Mouse (Mus musculus) stomach, postnatal 0 days (tissue): ENCODE results near the gene Gm44790. TPM values are rescaled to one million over a fixed set of nuclear protein-coding genes. Genes with fewer than 3 reads are reported as not detected.

Experiments used
- ATAC-seq: fragments of 200-750 bp; cut with Nextera tagmentation; 2 replicates; pipeline ENCODE4 v1.8.0; 2017; ENCODE audit not compliant: low FRiP score, low TSS enrichment
- DNase-seq: peaks from one replicate; pipeline ENCODE4 v3.0.0-alpha.2; 2016; ENCODE audit warnings: low spot score
- H3K27ac ChIP-seq: fragments of 300-500 bp; sonication (generic); replicated peaks from 2 replicates; pipeline ENCODE4 v1.5.1; 2014; ENCODE audit warnings: mild to moderate bottlenecking, control low read depth
- H3K27me3 ChIP-seq: fragments of 300-500 bp; sonication (generic); 2 replicates; pipeline ENCODE4 v1.6.1; 2014; ENCODE audit warnings: low read length; ENCODE audit not compliant: control insufficient read depth, insufficient read depth
- H3K36me3 ChIP-seq: fragments of 300-500 bp; sonication (generic); 2 replicates; pipeline ENCODE4 v1.6.1; 2014; ENCODE audit warnings: low read length, mixed read lengths; ENCODE audit not compliant: control insufficient read depth, insufficient read depth
- H3K4me1 ChIP-seq: fragments of 300-500 bp; sonication (generic); replicated peaks from 2 replicates; pipeline ENCODE4 v1.6.1; 2014; ENCODE audit warnings: antibody characterized with exemption; ENCODE audit not compliant: control insufficient read depth, insufficient read depth
- H3K4me2 ChIP-seq: fragments of 300-500 bp; sonication (generic); replicated peaks from 2 replicates; pipeline ENCODE4 v1.6.1; 2014; ENCODE audit warnings: low read depth, mild to moderate bottlenecking, control low read depth, moderate library complexity
- H3K4me3 ChIP-seq: fragments of 300-500 bp; sonication (generic); 2 replicates; pipeline ENCODE4 v1.5.1; 2014; ENCODE audit warnings: low read depth, low read length, control low read depth
- H3K9ac ChIP-seq: fragments of 300-500 bp; sonication (generic); 2 replicates; pipeline ENCODE4 v1.6.1; 2014; ENCODE audit warnings: mild to moderate bottlenecking, low read length, control low read depth, mixed read lengths
- H3K9me3 ChIP-seq: fragments of 300-500 bp; sonication (generic); 2 replicates; pipeline ENCODE4 v1.6.1; 2016; ENCODE audit warnings: low read length; ENCODE audit not compliant: control insufficient read depth
- CTCF ChIP-seq: IDR thresholded peaks from 2 replicates; pipeline ENCODE4 v1.5.1; 2016; ENCODE audit warnings: antibody characterized with exemption, low read depth, mild to moderate bottlenecking, moderate library complexity
- EP300 ChIP-seq: optimal IDR thresholded peaks from 2 replicates; pipeline ENCODE3; 2016; ENCODE audit warnings: antibody characterized with exemption
- WGBS: fragments of 180-500 bp; shearing (Covaris S2); extraction: QIAGEN DNeasy Blood & Tissue Kit; methylation state at CpG from one replicate; pipeline ENCODE4 v1.1.7; 2014; 5-methylcytosine and 5-hydroxymethylcytosine counted together
- polyA plus RNA-seq: library from polyadenylated mRNA; unstranded; fragments of >200 nt; fragmentation: Nextera tagmentation; extraction: Ambion mirVana; gene quantifications from 2 replicates; pipeline ENCODE4 v1.2.1, GENCODE M21; 2015

Gm44790 gene
- polyA plus RNA-seq, 1 experiment from 2014 or later = not detected

DNA sequence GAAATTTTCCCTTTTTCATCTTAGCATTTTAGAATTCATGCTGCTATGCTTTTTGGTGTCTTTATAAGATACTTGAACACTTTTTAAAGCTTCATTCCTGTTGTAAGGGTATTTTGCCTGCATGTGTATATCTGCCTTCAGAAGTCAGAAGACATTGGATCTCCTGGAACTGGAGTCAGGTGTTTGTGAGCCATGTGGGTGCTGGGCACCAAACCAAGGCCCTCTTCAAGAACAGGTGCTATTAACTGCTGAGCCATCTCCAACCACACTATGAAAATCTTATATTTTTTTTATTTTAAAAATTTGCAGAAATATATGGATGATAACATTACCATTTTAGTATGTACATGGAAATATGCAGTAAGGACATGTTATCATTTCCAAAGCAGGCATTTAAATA lies 20.2 kb upstream of the Gm44790 start:
- Histone ChIP-seq H3K27ac (no peak overlapping the region), H3K4me3 (no peak overlapping the region), H3K36me3 (no peaks in the 10 kb centered on the region), H3K9me3 (no peaks in the 10 kb centered on the region), H3K4me2 (no peak overlapping the region), H3K4me1 (no peaks in the 10 kb centered on the region), H3K9ac (no peak overlapping the region), H3K27me3 (no peaks in the 10 kb centered on the region)
- TF ChIP-seq EP300 (no peak), CTCF (no peak)
- ATAC-seq (no peak), DNase-seq (no peak)

DNA sequence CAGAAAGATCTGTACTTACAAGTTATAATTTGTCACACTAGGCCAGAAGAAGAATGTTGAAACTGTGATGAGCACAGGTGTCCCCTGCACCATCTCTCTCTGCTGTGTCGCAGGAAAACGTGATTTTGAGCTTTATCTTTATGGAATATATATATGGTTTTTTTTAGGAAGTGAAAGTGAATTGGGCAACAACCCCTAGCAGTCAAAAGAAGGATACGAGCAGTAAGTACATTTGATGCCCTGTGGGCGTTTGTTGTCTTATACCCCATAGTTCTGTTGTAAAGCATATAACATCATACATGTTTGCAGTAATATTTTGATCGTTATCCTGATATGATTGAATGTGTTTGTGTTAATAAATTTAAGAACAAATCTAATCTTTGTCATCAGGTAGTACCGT lies 7.7 kb upstream of the Gm44790 start:
- H3K27me3 ChIP-seq = no peaks in the 10 kb centered on the region
- H3K9me3 ChIP-seq = no peaks in the 10 kb centered on the region
- WGBS = 91% methylated on average over 6 of the region's 6 CpGs
- no peak overlapping the region for H3K4me3 ChIP-seq
- ATAC-seq = no peak
- H3K4me2 ChIP-seq = no peak overlapping the region
- H3K36me3 ChIP-seq = peaks cover 24% of the 10 kb centered on the region
- H3K27ac ChIP-seq = no peak overlapping the region
- DNase-seq = no peak
- no peak overlapping the region for H3K9ac ChIP-seq
- no peaks in the 10 kb centered on the region for H3K4me1 ChIP-seq
- TF ChIP-seq CTCF = no peak
- no peak for TF ChIP-seq EP300

DNA sequence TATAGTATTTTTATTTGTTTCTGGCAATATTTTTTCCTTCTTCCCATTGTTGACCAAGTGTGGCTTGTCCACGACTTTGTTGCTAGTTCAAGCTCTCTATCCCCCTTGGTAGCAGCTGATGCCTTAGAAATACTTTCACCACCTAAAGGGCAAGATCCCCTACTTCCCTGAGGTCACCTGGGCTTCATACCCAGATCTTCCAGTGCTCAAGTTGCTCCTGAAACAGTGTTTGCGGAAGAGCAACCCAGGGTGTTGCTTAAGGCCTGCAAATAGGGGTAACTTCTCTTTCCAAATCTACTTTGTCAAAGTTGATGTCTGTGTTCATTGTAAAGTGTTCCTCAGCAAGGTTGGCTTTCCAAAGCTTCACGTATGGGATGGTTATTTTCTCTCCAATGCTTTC lies 7.2 kb upstream of the Gm44790 start:
- 87% methylated on average over 3 of the region's 3 CpGs for WGBS
- H3K27ac ChIP-seq = no peak overlapping the region
- H3K9me3 ChIP-seq = no peaks in the 10 kb centered on the region
- H3K4me3 ChIP-seq = no peak overlapping the region
- no peaks in the 10 kb centered on the region for H3K4me1 ChIP-seq
- H3K9ac ChIP-seq = no peak overlapping the region
- TF ChIP-seq EP300 (no peak), CTCF (no peak)
- DNase-seq (no peak), ATAC-seq (no peak)
- H3K36me3 ChIP-seq = peaks cover 24% of the 10 kb centered on the region
- H3K4me2 ChIP-seq = no peak overlapping the region
- no peaks in the 10 kb centered on the region for H3K27me3 ChIP-seq

GRCm38 (mm10) chr6:86420491-86420890 lies 6.0 kb upstream of the Gm44790 start:
- 71% methylated on average over 6 of the region's 6 CpGs for WGBS
- H3K27ac ChIP-seq = no peak overlapping the region
- no peaks in the 10 kb centered on the region for H3K27me3 ChIP-seq
- no peak overlapping the region for H3K4me2 ChIP-seq
- DNase-seq (peak; percentile 40), ATAC-seq (no peak)
- H3K9me3 ChIP-seq = no peaks in the 10 kb centered on the region
- H3K36me3 ChIP-seq = peaks cover 24% of the 10 kb centered on the region
- no peaks in the 10 kb centered on the region for H3K4me1 ChIP-seq
- no peak overlapping the region for H3K4me3 ChIP-seq
- H3K9ac ChIP-seq = no peak overlapping the region
- TF ChIP-seq CTCF (peak; percentile 69), EP300 (no peak)

GRCm38 (mm10) chr6:86431531-86431930 lies 5.1 kb downstream of the Gm44790 start:
- Histone ChIP-seq H3K4me2 (no peak overlapping the region), H3K27me3 (no peaks in the 10 kb centered on the region), H3K36me3 (peaks cover 17% of the 10 kb centered on the region), H3K9me3 (no peaks in the 10 kb centered on the region), H3K4me1 (no peaks in the 10 kb centered on the region), H3K27ac (no peak overlapping the region), H3K4me3 (no peak overlapping the region), H3K9ac (no peak overlapping the region)
- DNase-seq = no peak
- ATAC-seq = no peak
- 88% methylated on average over 3 of the region's 3 CpGs for WGBS
- TF ChIP-seq CTCF = no peak

DNA sequence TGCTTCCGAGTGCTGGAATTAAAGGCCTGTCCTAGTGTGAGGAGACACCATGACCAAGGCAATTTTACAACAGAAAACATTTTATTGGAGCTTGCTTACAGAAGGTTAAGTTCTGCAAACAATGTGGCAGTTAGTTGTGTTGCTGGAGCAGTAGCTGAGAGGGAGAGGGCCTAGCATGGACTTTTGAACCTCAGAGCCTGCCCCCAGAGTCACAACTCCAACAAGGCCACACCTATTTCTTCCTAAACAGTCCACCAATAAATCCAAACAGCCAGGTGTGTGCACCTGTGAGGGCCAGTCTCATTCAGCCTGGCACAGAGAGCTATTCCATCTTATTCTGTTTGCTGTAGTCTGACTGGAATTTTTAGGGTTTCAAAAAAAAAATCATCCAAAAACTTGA lies 7.2 kb downstream of the Gm44790 start:
- 86% methylated on average over 1 of the region's 1 CpGs for WGBS
- H3K9me3 ChIP-seq = no peaks in the 10 kb centered on the region
- H3K27me3 ChIP-seq = no peaks in the 10 kb centered on the region
- H3K36me3 ChIP-seq = peaks cover 9% of the 10 kb centered on the region; the same call in 1 of the 2 replicates
- TF ChIP-seq EP300 (no peak), CTCF (no peak)
- no peak overlapping the region for H3K27ac ChIP-seq
- H3K4me3 ChIP-seq = no peak overlapping the region
- no peak for DNase-seq
- no peaks in the 10 kb centered on the region for H3K4me1 ChIP-seq
- H3K9ac ChIP-seq = no peak overlapping the region
- ATAC-seq = no peak
- H3K4me2 ChIP-seq = no peak overlapping the region
